Mouse (Mus musculus) heart, embryonic 14.5 days (tissue): Measurements from ENCODE around the gene Bola2. TPM values are rescaled to one million over a fixed set of nuclear protein-coding genes. Genes with fewer than 3 reads are reported as not detected.
A peak's percentile ranks its signal among the peaks of the same experiment; 100 is the strongest.
"Not testable (repeated sequence)": the region's sequence is repeated elsewhere in the genome, so short reads cannot be mapped to it uniquely, and the experiment has no call there.

Source experiments
- ATAC-seq: fragments of 200-750 bp; cut with Nextera tagmentation; 2 replicates; pipeline ENCODE4 v1.8.0; 2017; ENCODE audit warnings: low read depth, moderate TSS enrichment; ENCODE audit not compliant: insufficient number of reproducible peaks, insufficient read depth, low FRiP score
- H3K27ac ChIP-seq, 2 experiments: fragments of 200-500 bp in 1 of 2; fragments of 300-500 bp in 1 of 2; sonication (generic) in 1 of 2; replicated peaks in 1 of 2; 2 replicates each; pipeline ENCODE4 v1.5.1; 2012 to 2014; ENCODE audit warnings: low read depth in 2 of 2, low read length in 2 of 2, control low read depth in 1 of 2, mild to moderate bottlenecking in 1 of 2, mixed read lengths in 1 of 2; ENCODE audit not compliant: control insufficient read depth in 1 of 2, insufficient read depth in 1 of 2
- H3K27me3 ChIP-seq: fragments of 300-500 bp; sonication (generic); 2 replicates; pipeline ENCODE4 v1.6.1; 2014; ENCODE audit warnings: mild to moderate bottlenecking, low read length, control low read depth; ENCODE audit not compliant: control insufficient read depth, insufficient read depth
- H3K36me3 ChIP-seq: fragments of 300-500 bp; sonication (generic); 2 replicates; pipeline ENCODE4 v1.6.1; 2014; ENCODE audit warnings: mild to moderate bottlenecking, control low read depth, low read length, mixed read lengths; ENCODE audit not compliant: control insufficient read depth, insufficient read depth
- H3K4me1 ChIP-seq, 2 experiments: fragments of 200-500 bp in 1 of 2; fragments of 300-500 bp in 1 of 2; sonication (generic) in 1 of 2; 2 replicates each; pipeline ENCODE4 v1.6.1; 2012 to 2014; ENCODE audit warnings: low read length in 2 of 2, control low read depth in 1 of 2, mixed read lengths in 1 of 2; ENCODE audit not compliant: control insufficient read depth in 2 of 2, insufficient read depth in 2 of 2
- H3K4me2 ChIP-seq: fragments of 300-500 bp; sonication (generic); 2 replicates; pipeline ENCODE4 v1.6.1; 2014; ENCODE audit warnings: mild to moderate bottlenecking, low read length
- H3K4me3 ChIP-seq, 2 experiments: fragments of 200-500 bp in 1 of 2; fragments of 300-500 bp in 1 of 2; sonication (generic) in 1 of 2; 2 replicates each; pipeline ENCODE4 v1.5.1; 2012 to 2014; ENCODE audit warnings: low read length in 2 of 2, mild to moderate bottlenecking in 2 of 2, control low read depth in 1 of 2, low read depth in 1 of 2, moderate library complexity in 1 of 2; ENCODE audit not compliant: control insufficient read depth in 1 of 2, insufficient read depth in 1 of 2
- H3K9ac ChIP-seq: fragments of 300-500 bp; sonication (generic); 2 replicates; pipeline ENCODE4 v1.6.1; 2014; ENCODE audit warnings: mild to moderate bottlenecking, low read length
- H3K9me3 ChIP-seq: fragments of 300-500 bp; sonication (generic); 2 replicates; pipeline ENCODE4 v1.6.1; 2016; ENCODE audit warnings: low read length, control low read depth; ENCODE audit not compliant: control insufficient read depth
- WGBS: fragments of 180-500 bp; shearing (Covaris S2); extraction: QIAGEN DNeasy Blood & Tissue Kit; methylation state at CpG from one replicate; pipeline ENCODE4 v1.1.7; 2014; 5-methylcytosine and 5-hydroxymethylcytosine counted together
- polyA plus RNA-seq: library from polyadenylated mRNA; unstranded; fragments of >200 nt; fragmentation: Nextera tagmentation; extraction: Ambion mirVana; gene quantifications from 2 replicates; pipeline ENCODE4 v1.2.1, GENCODE M21; 2014

The Bola2 gene
- polyA plus RNA-seq, 1 experiment from 2014 or later: 102 TPM

DNA sequence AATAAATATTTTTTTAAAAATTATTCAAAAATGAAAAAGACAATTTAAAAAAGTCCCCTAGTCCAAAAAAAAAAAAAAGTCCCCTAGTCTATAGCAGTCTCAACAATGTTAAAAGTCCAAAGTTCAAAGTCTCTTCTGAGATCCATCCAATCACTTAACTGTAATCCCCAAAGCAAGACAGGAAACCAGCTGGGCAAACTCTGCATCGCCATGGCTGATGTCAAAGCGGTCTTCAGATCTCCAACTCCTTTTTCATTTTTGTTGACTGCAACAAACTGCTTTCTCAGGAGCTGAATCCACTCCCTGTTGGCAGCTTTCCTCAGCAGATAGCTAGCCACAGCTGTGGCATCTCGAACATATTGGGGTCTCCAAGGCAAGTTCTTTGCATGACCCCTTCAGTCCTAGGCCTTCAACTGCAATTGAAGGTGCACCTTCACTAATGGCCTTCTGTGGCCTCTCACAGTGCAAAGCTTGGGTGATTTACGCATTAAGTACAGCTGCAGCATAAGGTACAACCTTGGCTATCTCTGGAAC lies 35.1 kb downstream of the Bola2 start:
- not testable (repeated sequence) for H3K4me2 ChIP-seq, H3K9ac ChIP-seq, H3K9me3 ChIP-seq, H3K27me3 ChIP-seq, H3K27ac ChIP-seq, H3K4me3 ChIP-seq, H3K36me3 ChIP-seq, H3K4me1 ChIP-seq, ATAC-seq
- 80% methylated on average over 4 of the region's 4 CpGs for WGBS

DNA sequence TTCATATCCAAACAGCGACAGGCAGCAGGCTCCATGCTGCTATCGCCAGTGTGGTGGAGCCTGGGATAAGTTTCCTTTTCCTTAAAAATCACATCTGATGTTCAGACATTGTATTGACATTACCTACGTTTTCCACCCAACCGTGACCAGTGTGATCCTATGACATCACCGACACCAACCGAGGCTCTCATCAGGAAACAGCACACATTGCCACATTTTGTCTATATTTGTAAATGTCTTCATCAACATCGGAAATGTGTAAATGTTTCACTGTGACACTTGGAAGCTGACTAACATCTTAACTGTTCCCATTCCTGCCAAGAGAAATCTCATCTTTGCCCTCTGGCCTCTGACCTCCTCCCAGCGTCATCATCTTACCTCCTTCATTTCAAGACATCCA lies 40.9 kb downstream of the Bola2 start:
- WGBS: 80% methylated on average over 8 of the region's 8 CpGs
- Histone ChIP-seq H3K9me3 (no peaks in the 10 kb centered on the region), H3K27me3 (no peaks in the 10 kb centered on the region), H3K4me1 (peaks cover 4 to 5% of the 10 kb centered on the region in 2 experiments; a peak in 1 of 4 replicates), H3K27ac (no peak overlapping the region), H3K4me3 (no peak overlapping the region), H3K36me3 (no peaks in the 10 kb centered on the region), H3K9ac (no peak overlapping the region), H3K4me2 (no peak overlapping the region)
- ATAC-seq: no peak

DNA sequence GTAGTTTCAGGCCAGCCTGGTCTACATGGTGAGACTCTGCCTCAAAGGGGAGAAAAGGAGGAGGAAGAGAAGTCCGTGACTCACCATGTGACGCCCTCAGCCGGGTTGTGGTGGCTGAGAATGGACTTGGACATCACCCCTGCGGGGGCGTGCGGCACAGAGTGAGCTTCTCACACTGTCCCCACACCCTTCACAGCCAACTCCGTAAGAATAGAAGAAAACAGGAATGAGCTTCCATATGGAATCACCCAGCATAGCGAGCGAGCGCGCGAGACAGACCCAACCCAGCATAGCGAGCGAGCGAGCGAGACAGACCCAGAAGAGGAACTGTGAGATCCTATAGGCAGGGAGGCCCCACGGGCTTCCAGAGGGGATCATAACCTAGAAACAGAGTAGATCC lies 44.4 kb downstream of the Bola2 start:
- no peak for ATAC-seq
- no peak overlapping the region for H3K9ac ChIP-seq

DNA sequence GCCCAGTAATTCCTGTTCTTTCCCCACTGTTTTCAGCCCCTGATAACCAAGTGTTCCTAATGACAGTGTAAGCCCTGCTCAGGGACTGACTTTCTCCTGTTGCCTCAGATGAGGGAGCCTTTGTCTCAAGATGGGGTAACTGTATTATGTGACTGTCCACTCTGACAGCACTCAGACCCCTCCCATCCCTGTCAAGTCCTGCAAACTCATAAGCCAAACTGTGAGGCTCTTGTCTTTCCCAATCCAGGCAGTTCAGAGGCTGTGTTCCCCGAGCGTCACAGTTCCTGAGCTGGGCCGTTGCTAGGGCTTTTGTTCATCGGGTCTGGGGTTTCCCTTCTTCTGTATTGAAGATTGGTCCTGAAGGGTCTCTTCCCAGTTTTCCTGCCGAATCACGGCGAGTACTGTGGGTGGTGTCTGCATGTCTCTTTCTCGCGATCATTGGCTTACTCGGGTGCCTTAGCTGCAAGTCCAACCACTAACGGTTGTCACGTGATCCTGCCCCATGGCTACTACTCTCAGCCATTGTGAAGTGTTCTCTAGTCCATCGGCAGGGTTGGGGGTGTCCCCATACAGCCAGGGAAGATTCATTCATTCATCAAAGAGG lies 45.0 kb downstream of the Bola2 start:
- Histone ChIP-seq H3K4me2 (no peak overlapping the region), H3K4me3 (no peak overlapping the region), H3K36me3 (no peaks in the 10 kb centered on the region), H3K9ac (no peak overlapping the region), H3K4me1 (peaks cover 4 to 5% of the 10 kb centered on the region in 2 experiments; a peak in 1 of 4 replicates), H3K27me3 (no peaks in the 10 kb centered on the region), H3K9me3 (no peaks in the 10 kb centered on the region), H3K27ac (no peak overlapping the region)
- no peak for ATAC-seq
- WGBS: 79% methylated on average over 13 of the region's 13 CpGs

More for the DNA sequence above, 44.4 kb downstream of the Bola2 start:
- H3K4me1 ChIP-seq: peaks cover 4 to 5% of the 10 kb centered on the region in 2 experiments; a peak in 1 of 4 replicates
- no peak overlapping the region for H3K27ac ChIP-seq
- H3K9me3 ChIP-seq: no peaks in the 10 kb centered on the region
- 83% methylated on average over 17 of the region's 17 CpGs for WGBS
- H3K4me3 ChIP-seq: no peak overlapping the region
- H3K4me2 ChIP-seq: no peak overlapping the region
- H3K27me3 ChIP-seq: no peaks in the 10 kb centered on the region
- no peaks in the 10 kb centered on the region for H3K36me3 ChIP-seq

DNA sequence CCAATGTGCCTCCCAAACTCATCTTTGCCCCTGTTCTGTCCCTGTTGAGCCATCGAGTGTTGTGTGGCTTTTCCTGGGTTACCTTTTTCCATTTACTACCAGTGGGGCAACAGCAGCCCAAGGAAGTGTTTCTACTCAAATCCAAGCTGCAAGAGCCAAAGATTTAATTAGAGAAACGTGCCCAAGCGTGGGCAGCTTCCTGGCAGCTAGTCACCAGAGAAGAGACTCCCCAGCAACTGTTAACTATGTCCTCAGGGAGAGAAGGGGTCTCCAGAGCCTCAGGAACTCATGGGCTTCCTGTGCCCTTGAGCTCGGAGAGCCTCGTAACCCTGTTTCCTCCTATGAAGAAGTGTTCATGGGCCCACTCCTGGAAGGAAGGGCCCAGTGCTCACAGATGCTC lies 45.8 kb downstream of the Bola2 start:
- peaks cover 4 to 5% of the 10 kb centered on the region in 2 experiments; a peak in 1 of 4 replicates for H3K4me1 ChIP-seq
- 71% methylated on average over 5 of the region's 5 CpGs for WGBS
- no peak overlapping the region for H3K4me3 ChIP-seq
- H3K27ac ChIP-seq: no peak overlapping the region
- H3K36me3 ChIP-seq: no peaks in the 10 kb centered on the region
- ATAC-seq: no peak
- no peak overlapping the region for H3K4me2 ChIP-seq
- H3K27me3 ChIP-seq: no peaks in the 10 kb centered on the region
- H3K9ac ChIP-seq: no peak overlapping the region
- H3K9me3 ChIP-seq: no peaks in the 10 kb centered on the region

DNA sequence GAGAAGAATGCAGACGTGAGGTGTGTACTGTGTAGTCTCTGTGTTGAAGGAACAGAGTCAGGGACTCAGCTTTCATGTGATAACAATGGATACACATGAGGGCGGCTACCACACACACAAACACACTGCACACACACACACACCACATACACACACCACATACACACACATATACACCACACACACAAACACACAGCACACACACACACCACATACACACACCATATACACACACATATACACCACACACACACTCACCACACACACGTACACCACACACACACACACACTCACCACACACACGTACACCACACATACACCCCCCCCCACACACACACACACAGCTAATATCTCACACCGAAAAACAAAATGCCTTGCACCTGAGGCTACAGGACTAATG lies 46.3 kb downstream of the Bola2 start:
- Histone ChIP-seq H3K27me3 (no peaks in the 10 kb centered on the region), H3K27ac (no peak overlapping the region), H3K9ac (no peak overlapping the region), H3K4me2 (no peak overlapping the region), H3K36me3 (no peaks in the 10 kb centered on the region), H3K4me1 (peaks cover 4 to 5% of the 10 kb centered on the region in 2 experiments; a peak in 1 of 4 replicates), H3K4me3 (no peak overlapping the region), H3K9me3 (no peaks in the 10 kb centered on the region)
- 78% methylated on average over 5 of the region's 5 CpGs for WGBS
- peak; percentile 21; the same call in 1 of the 2 replicates for ATAC-seq

DNA sequence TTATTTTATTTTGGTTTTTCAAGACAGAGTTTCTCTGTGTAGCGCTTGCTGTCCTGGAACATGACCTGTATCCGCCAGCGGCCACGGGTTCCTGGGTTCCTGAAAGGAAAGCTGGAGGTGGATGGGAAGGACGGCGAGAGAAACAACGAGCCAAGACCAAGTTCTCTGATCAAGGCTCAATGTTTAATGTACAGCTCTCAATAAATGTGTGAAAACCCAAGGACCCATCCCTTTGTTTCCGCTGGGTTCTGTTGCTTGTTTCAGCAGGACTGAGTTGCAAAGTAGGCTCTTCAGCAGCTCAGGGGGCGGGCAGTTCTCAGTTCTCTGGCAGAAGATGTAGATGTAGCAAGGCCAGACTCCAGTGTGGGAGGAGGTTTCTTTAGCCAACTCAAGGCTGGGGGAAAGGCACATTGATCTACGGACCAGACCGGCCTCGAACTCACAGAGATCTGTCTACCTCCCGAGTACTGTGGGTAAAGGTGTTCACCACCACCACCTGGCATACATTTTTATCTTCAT lies 46.8 kb downstream of the Bola2 start:
- Histone ChIP-seq H3K4me3 (no peak overlapping the region), H3K9ac (no peak overlapping the region), H3K4me2 (no peak overlapping the region), H3K27me3 (no peaks in the 10 kb centered on the region), H3K36me3 (no peaks in the 10 kb centered on the region), H3K4me1 (peaks cover 4 to 5% of the 10 kb centered on the region in 2 experiments; a peak in 1 of 4 replicates), H3K9me3 (no peaks in the 10 kb centered on the region), H3K27ac (no peak overlapping the region)
- ATAC-seq: no peak
- 86% methylated on average over 13 of the region's 13 CpGs for WGBS
